Mouse (Mus musculus): ENCODE data around the gene Lipo4. TPM values are rescaled to one million over a fixed set of nuclear protein-coding genes. Genes with fewer than 3 reads are reported as not detected.
"Not testable (repeated sequence)": the region's sequence is repeated elsewhere in the genome, so short reads cannot be mapped to it uniquely, and the experiment has no call there.

The Lipo4 gene
- not detected in 2 replicates for polyA plus RNA-seq (2015; fragmentation: Nextera tagmentation; extraction: Ambion mirVana)

DNA sequence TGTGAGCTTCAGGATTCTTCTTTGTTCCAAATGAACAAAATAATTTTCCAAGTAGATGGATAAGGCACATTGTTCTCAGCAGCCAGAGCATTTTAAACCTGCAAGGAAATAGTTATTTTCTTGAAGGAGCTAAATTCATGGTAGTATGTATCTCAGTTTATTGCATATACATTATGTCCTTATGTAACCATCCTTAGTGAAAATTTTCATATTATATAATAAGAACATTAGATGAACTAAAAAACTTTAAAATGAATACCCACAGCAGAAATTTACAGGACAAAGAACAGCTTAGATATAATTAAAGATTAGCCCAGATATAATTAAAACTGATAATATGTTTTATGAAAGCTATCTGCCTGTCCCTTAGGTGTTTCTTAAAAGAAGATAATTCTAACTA, at the start of gene Lipo4:
Gene Lipo4 (minus strand): TSS at position 101 of the 400 bp plus-strand sequence.
- Histone ChIP-seq H3K9me3 (replicated peaks; ENCODE audit: control insufficient read depth, low read length) (no peaks in the 10 kb centered on the region), H3K27ac (ENCODE audit: low read length) (no peak within 1 kb of the TSS), H3K9ac (ENCODE audit: low read depth, low read length) (no peak within 1 kb of the TSS), H3K4me3 (ENCODE audit: low read depth, low read length) (no peak within 1 kb of the TSS), H3K27me3 (ENCODE audit: control insufficient read depth, insufficient read depth, low read depth, low read length) (no peaks in the 10 kb centered on the region), H3K4me2 (ENCODE audit: low read depth, low read length) (no peak within 1 kb of the TSS), H3K36me3 (ENCODE audit: control insufficient read depth, insufficient read depth) (no peaks in the 10 kb centered on the region), H3K4me1 (ENCODE audit: control insufficient read depth, low read depth, low read length) (no peaks in the 10 kb centered on the region)
- ATAC-seq (ENCODE audit: low read depth), result no peak

DNA sequence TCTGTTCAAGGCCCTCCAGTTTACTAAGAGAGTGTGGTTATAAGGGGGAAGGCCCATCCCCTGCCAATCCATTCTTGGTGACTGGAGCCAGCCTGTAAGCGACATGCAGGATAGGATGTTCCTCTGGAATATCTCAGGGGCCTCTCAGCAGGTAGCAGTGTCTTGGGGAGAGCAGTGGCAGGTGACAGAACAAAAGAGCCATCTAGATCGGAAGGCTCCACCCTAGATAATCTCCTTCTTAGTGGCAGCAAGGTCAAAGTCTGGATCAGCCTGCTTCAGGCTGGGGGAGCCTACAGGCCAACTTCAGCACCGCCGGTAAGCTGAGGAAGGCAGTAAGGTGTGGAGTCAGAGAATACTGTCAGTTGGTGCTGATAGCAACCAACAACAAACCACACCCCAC, 61.2 kb downstream of the Lipo4 start:
- H3K4me2 ChIP-seq (ENCODE audit: low read depth, low read length); H3K27me3 ChIP-seq (ENCODE audit: control insufficient read depth, insufficient read depth, low read depth, low read length); H3K4me3 ChIP-seq (ENCODE audit: low read depth, low read length); H3K27ac ChIP-seq (ENCODE audit: low read length); H3K9me3 ChIP-seq (replicated peaks; ENCODE audit: control insufficient read depth, low read length); H3K36me3 ChIP-seq (ENCODE audit: control insufficient read depth, insufficient read depth); ATAC-seq (ENCODE audit: low read depth); H3K9ac ChIP-seq (ENCODE audit: low read depth, low read length); H3K4me1 ChIP-seq (ENCODE audit: control insufficient read depth, low read depth, low read length): not testable (repeated sequence)
- WGBS (ENCODE audit: insufficient replicate concordance), result 25% methylated on average over 4 of the region's 4 CpGs

DNA sequence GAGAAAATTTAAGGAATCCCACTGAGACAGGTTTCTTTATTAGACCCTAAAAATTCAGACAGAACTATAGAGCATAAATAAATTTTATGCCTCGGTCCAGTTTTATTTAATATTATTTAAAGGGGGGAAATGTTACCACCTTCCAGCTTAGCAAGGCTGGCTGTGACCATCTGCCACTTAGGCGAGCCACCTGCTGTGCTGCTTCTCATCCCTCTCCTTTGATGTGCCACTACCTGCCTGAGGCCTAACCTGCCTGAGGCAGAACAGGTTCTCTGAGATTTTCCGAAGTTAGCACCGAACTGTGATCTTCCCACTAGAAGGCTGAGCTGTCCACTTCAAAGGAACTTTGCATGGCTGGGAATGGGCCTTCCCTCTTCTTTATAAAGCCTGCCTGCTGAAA, 63.9 kb downstream of the Lipo4 start:
- no peaks in the 10 kb centered on the region for H3K9me3 ChIP-seq (replicated peaks; ENCODE audit: control insufficient read depth, low read length)
- no peak overlapping the region for H3K4me3 ChIP-seq (ENCODE audit: low read depth, low read length)
- no peak overlapping the region for H3K4me2 ChIP-seq (ENCODE audit: low read depth, low read length)
- no peak overlapping the region for H3K9ac ChIP-seq (ENCODE audit: low read depth, low read length)
- H3K27me3 ChIP-seq (ENCODE audit: control insufficient read depth, insufficient read depth, low read depth, low read length), result no peaks in the 10 kb centered on the region
- no peaks in the 10 kb centered on the region for H3K36me3 ChIP-seq (ENCODE audit: control insufficient read depth, insufficient read depth)
- WGBS (ENCODE audit: insufficient replicate concordance), result 56% methylated on average over 4 of the region's 4 CpGs
- ATAC-seq (ENCODE audit: low read depth), result no peak
- H3K4me1 ChIP-seq (ENCODE audit: control insufficient read depth, low read depth, low read length), result no peaks in the 10 kb centered on the region
- no peak overlapping the region for H3K27ac ChIP-seq (ENCODE audit: low read length)

Other genes starting within 250 kb of the Lipo4 start
- 1.0 and 1.3 TPM in 2 replicates for gene Rnls, start 125.5 kb downstream of the Lipo4 start, polyA plus RNA-seq (2015; fragmentation: Nextera tagmentation; extraction: Ambion mirVana)
- not detected in 2 replicates for gene Gm8978, start 107.5 kb upstream of the Lipo4 start, polyA plus RNA-seq (2015; fragmentation: Nextera tagmentation; extraction: Ambion mirVana)
- gene Lipo2, start 233.6 kb upstream of the Lipo4 start, polyA plus RNA-seq (2015; fragmentation: Nextera tagmentation; extraction: Ambion mirVana), result not detected in 2 replicates
- 2.9 and 3.3 TPM in 2 replicates for gene Lipo3, start 244.2 kb upstream of the Lipo4 start, polyA plus RNA-seq (2015; fragmentation: Nextera tagmentation; extraction: Ambion mirVana)